Mouse (Mus musculus) kidney, adult 2 months (tissue): Measurements from ENCODE around the gene Cfl1. TPM values are rescaled to one million over a fixed set of nuclear protein-coding genes. Genes with fewer than 3 reads are reported as not detected.

ENCODE experiments used
- DNase-seq: peaks from one replicate; pipeline ENCODE4 v3.0.0; 2021
- H3K27ac ChIP-seq: fragments of 200-500 bp; 2 replicates; pipeline ENCODE4 v1.5.1; 2012; ENCODE audit warnings: low read depth, low read length, control low read depth, inconsistent platforms; ENCODE audit not compliant: insufficient read depth
- H3K27me3 ChIP-seq: fragments of 200-500 bp; replicated peaks from 2 replicates; pipeline ENCODE4 v1.6.1; 2012; ENCODE audit warnings: mild to moderate bottlenecking, moderate library complexity, low read length, inconsistent platforms; ENCODE audit not compliant: control insufficient read depth, insufficient read depth
- H3K36me3 ChIP-seq: fragments of 200-500 bp; 2 replicates; pipeline ENCODE4 v1.6.1; 2012; ENCODE audit warnings: mild to moderate bottlenecking, moderate library complexity, low read length, inconsistent platforms; ENCODE audit not compliant: control insufficient read depth, insufficient read depth
- H3K4me1 ChIP-seq: fragments of 200-500 bp; 2 replicates; pipeline ENCODE4 v1.6.1; 2011; ENCODE audit warnings: low read length; ENCODE audit not compliant: control insufficient read depth, insufficient read depth
- H3K4me3 ChIP-seq: fragments of 200-500 bp; 2 replicates; pipeline ENCODE4 v1.5.1; 2011; ENCODE audit warnings: mild to moderate bottlenecking, low read depth, low read length, control low read depth; ENCODE audit not compliant: insufficient read depth
- CTCF ChIP-seq: fragments of 200-500 bp; conservative IDR thresholded peaks from 2 replicates; pipeline ENCODE4 v1.5.1; 2011; ENCODE audit warnings: low read depth, mild to moderate bottlenecking, control low read depth, low read length, moderate library complexity, mixed read lengths; ENCODE audit not compliant: insufficient read depth, insufficient read length
- POLR2A ChIP-seq: fragments of 200-500 bp; IDR thresholded peaks from one replicate; pipeline ENCODE4 v1.6.1; 2011; ENCODE audit warnings: low read depth, low read length, control low read depth
- WGBS: fragments of 180-500 bp; shearing (Covaris S2); methylation state at CpG from one replicate; pipeline ENCODE4 v1.1.7; 2018; 5-methylcytosine and 5-hydroxymethylcytosine counted together
- polyA plus RNA-seq: library from polyadenylated mRNA; depleted of rRNA; stranded (reverse); fragments of >200 nt; gene quantifications from 2 replicates; pipeline ENCODE4 v1.2.3, GENCODE M21; 2012

The Cfl1 gene
- polyA plus RNA-seq, 1 experiment: 413 TPM

- Histone ChIP-seq H3K27me3 (no peaks in the 10 kb centered on the region), H3K4me3 (no peak overlapping the region), H3K4me1 (no peaks in the 10 kb centered on the region), H3K36me3 (no peaks in the 10 kb centered on the region; the same call in 1 of the 2 replicates), H3K27ac (no peak overlapping the region)
- WGBS: 85% methylated on average over 6 of the region's 6 CpGs
- DNase-seq: no peak
- no peak for TF ChIP-seq POLR2A
- TF ChIP-seq CTCF: no peak
Observed at GRCm38 (mm10) chr19:5466916-5467500, 23.2 kb upstream of the Cfl1 start.

- no peak within 1 kb of the TSS for H3K27ac ChIP-seq
- 48% methylated on average over 5 of the region's 5 CpGs for WGBS
- H3K4me3 ChIP-seq: no peak within 1 kb of the TSS
- DNase-seq: no peak
- no peaks in the 10 kb centered on the region; the same call in 1 of the 2 replicates for H3K36me3 ChIP-seq
- H3K4me1 ChIP-seq: no peaks in the 10 kb centered on the region
- TF ChIP-seq POLR2A: no peak
- TF ChIP-seq CTCF: no peak
- H3K27me3 ChIP-seq: no peaks in the 10 kb centered on the region
Observed at GRCm38 (mm10) chr19:5468374-5468773, 21.9 kb upstream of the Cfl1 start, which contains the start of gene Ctsw. TSS of gene Ctsw (minus strand) at chr19:5468507.

- WGBS: 49% methylated on average over 5 of the region's 5 CpGs
- H3K4me3 ChIP-seq: no peak overlapping the region
- DNase-seq: no peak
- H3K27ac ChIP-seq: no peak overlapping the region
- H3K4me1 ChIP-seq: no peaks in the 10 kb centered on the region
- no peaks in the 10 kb centered on the region for H3K27me3 ChIP-seq
- TF ChIP-seq CTCF (no peak), POLR2A (no peak)
- no peaks in the 10 kb centered on the region for H3K36me3 ChIP-seq
Observed at GRCm38 (mm10) chr19:5471846-5472245, 18.4 kb upstream of the Cfl1 start.

GRCm38 (mm10) chr19:5472857-5473256 lies 17.4 kb upstream of the Cfl1 start:
- Histone ChIP-seq H3K4me3 (no peak overlapping the region), H3K4me1 (no peaks in the 10 kb centered on the region), H3K36me3 (no peaks in the 10 kb centered on the region), H3K27me3 (no peaks in the 10 kb centered on the region), H3K27ac (no peak overlapping the region)
- 73% methylated on average over 3 of the region's 3 CpGs for WGBS
- no peak for DNase-seq
- no peak for TF ChIP-seq CTCF
- no peak for TF ChIP-seq POLR2A

- Histone ChIP-seq H3K4me3 (peak within 1 kb of the TSS; percentile 46), H3K27ac (peak within 1 kb of the TSS; percentile 36; the same call in 1 of the 2 replicates), H3K27me3 (no peaks in the 10 kb centered on the region), H3K4me1 (no peaks in the 10 kb centered on the region), H3K36me3 (no peaks in the 10 kb centered on the region)
- DNase-seq: peak; percentile 88
- TF ChIP-seq POLR2A: no peak
- TF ChIP-seq CTCF: no peak
- WGBS: 5% methylated on average over 22 of the region's 22 CpGs
Observed at GRCm38 (mm10) chr19:5473720-5474119, 16.5 kb upstream of the Cfl1 start, which contains the start of gene Efemp2. TSS of gene Efemp2 (plus strand) at chr19:5473954.

GRCm38 (mm10) chr19:5474281-5475068 lies 15.8 kb upstream of the Cfl1 start:
- H3K4me1 ChIP-seq: no peaks in the 10 kb centered on the region
- DNase-seq: peak; percentile 48
- H3K27ac ChIP-seq: peak overlapping the region; percentile 36; the same call in 1 of the 2 replicates
- no peaks in the 10 kb centered on the region for H3K36me3 ChIP-seq
- no peaks in the 10 kb centered on the region for H3K27me3 ChIP-seq
- no peak for TF ChIP-seq CTCF
- TF ChIP-seq POLR2A: no peak
- peak overlapping the region; percentile 46 for H3K4me3 ChIP-seq
- 3% methylated on average over 68 of the region's 68 CpGs for WGBS
